In genomic region chr10:75491234-75491935, GRCm38 (mm10) we compare ENCODE assay signal across 22 mouse cellular contexts. TPM values are rescaled to one million over a fixed set of nuclear protein-coding genes. Genes with fewer than 3 reads are reported as not detected.
DNase-seq lines count a peak whose midpoint lies in the region; ATAC-seq and TF ChIP-seq lines count a peak whose summit lies in the region.
"Had no signal": no experiment of that assay in that cellular context is flagged by ENCODE, and none has a peak within 500 bp of the region (broad histone marks: within the 10 kb centered on the region; RNA-seq: fewer than 3 reads in every experiment).

No protein-coding gene starts in this region.

- in situ Hi-C loops in CH12.LX (cut with MboI; ENCODE audit: low pct_ligation_motif_present, low pct_unique_long_range_greater_than_20kb, low sequenced_read_pairs): no loop called here

- peak; percentile 20; the same call in 1 of the 2 replicates for TF ChIP-seq EP300 in CH12.LX (IDR thresholded peaks at IDR 0.05; ENCODE audit: low read length)

- dilution Hi-C loops in CH12.LX (cut with MboI; ENCODE audit: extremely low pct_ligation_motif_present, extremely low pct_unique_long_range_greater_than_20kb, low sequenced_read_pairs): no loop called here

- no peaks in the 10 kb centered on the region for H3K9me3 ChIP-seq in CH12.LX (replicated peaks; ENCODE audit: low read length)
- no peaks in the 10 kb centered on the region for H3K9me3 ChIP-seq in midbrain, embryonic 10.5 days (replicated peaks)
- no peaks in the 10 kb centered on the region for H3K9me3 ChIP-seq in hindbrain, embryonic 14.5 days (ENCODE audit: control insufficient read depth, low read length)
- H3K9me3 ChIP-seq: G1E had no signal

- DNase-seq in spleen, adult 2 months (ENCODE audit: low read depth in 1 of 2, low spot score in 2 of 2): no peak
- DNase-seq in spleen, postnatal 14 days (ENCODE audit: low spot score in 2 of 2): no peak
- DNase-seq in A20 (ENCODE audit: low read depth, low spot score): peak; percentile 74
- DNase-seq in CH12.LX (ENCODE audit: extremely low read depth): peak; percentile 74
- no peak for DNase-seq in midbrain, embryonic 10.5 days (ENCODE audit: low spot score)
- no peak for DNase-seq in hindbrain, embryonic 14.5 days (ENCODE audit: low spot score)
- DNase-seq in urinary bladder, postnatal 25 days (ENCODE audit: low spot score): no peak
- DNase-seq: adrenal gland, adult 2 months; adrenal gland, adult 8-10 months; adrenal gland, postnatal 10 days; adrenal gland, postnatal 14 days; adrenal gland, postnatal 25 days; adrenal gland, postnatal 36 days; B cell, adult 2 months; cerebellum, adult 11 months; cerebellum, adult 11-12 months; cerebellum, adult 18-20 months; cerebellum, adult 2 months; cerebellum, adult 8-10 months had no signal

- H3K4me1 ChIP-seq in spleen, adult 2 months (ENCODE audit: control insufficient read depth, insufficient read depth, insufficient read length): peaks cover 7% of the 10 kb centered on the region; the same call in 1 of the 2 replicates
- peaks cover 14 to 57% of the 10 kb centered on the region in 2 experiments; a peak in 3 of 4 replicates for H3K4me1 ChIP-seq in CH12.LX (ENCODE audit: control insufficient read depth in 1 of 2, insufficient read depth in 2 of 2)
- H3K4me1 ChIP-seq in bone marrow macrophage, adult 2 months (ENCODE audit: control insufficient read depth, insufficient read depth, low read length): peaks cover 30% of the 10 kb centered on the region
- no peaks in the 10 kb centered on the region for H3K4me1 ChIP-seq in midbrain, embryonic 10.5 days
- no peaks in the 10 kb centered on the region for H3K4me1 ChIP-seq in hindbrain, embryonic 14.5 days (replicated peaks; ENCODE audit: control insufficient read depth, insufficient read depth, low read length)

- no peak overlapping the region for H3K4me3 ChIP-seq in spleen, adult 2 months (ENCODE audit: extremely low read depth, insufficient read depth, insufficient read length)
- no peak overlapping the region for H3K4me3 ChIP-seq in CH12.LX (replicated peaks in 1 of 3; ENCODE audit: low read depth in 2 of 3, low read length in 2 of 3, poor library complexity in 1 of 3)
- H3K4me3 ChIP-seq in bone marrow macrophage, adult 2 months (ENCODE audit: insufficient read depth, low read length): no peak overlapping the region
- H3K4me3 ChIP-seq in midbrain, embryonic 10.5 days: no peak overlapping the region
- H3K4me3 ChIP-seq in hindbrain, embryonic 14.5 days (replicated peaks; ENCODE audit: low read length): no peak overlapping the region

- no peak for ATAC-seq in hindbrain, embryonic 14.5 days (ENCODE audit: low FRiP score)
- ATAC-seq: Patski had no signal

- no peak for TF ChIP-seq CTCF in spleen, adult 2 months (IDR thresholded peaks at IDR 0.05; ENCODE audit: extremely low read depth, insufficient read depth, insufficient read length, insufficient replicate concordance)
- no peak for TF ChIP-seq CTCF in CH12.LX (conservative IDR thresholded peaks at IDR 0.05 in 1 of 2, IDR thresholded peaks at IDR 0.05 in 1 of 2; ENCODE audit: low read depth in 2 of 2, low read length in 2 of 2)
- TF ChIP-seq CTCF in bone marrow macrophage, adult 2 months (IDR thresholded peaks at IDR 0.05; ENCODE audit: low read depth, low read length): no peak

- no peaks in the 10 kb centered on the region for H3K36me3 ChIP-seq in spleen, adult 2 months (ENCODE audit: control insufficient read depth, insufficient read depth, low read length)
- no peaks in the 10 kb centered on the region for H3K36me3 ChIP-seq in CH12.LX (replicated peaks in 1 of 2; ENCODE audit: control insufficient read depth in 1 of 2, insufficient read depth in 1 of 2, low read length in 1 of 2)
- no peaks in the 10 kb centered on the region for H3K36me3 ChIP-seq in midbrain, embryonic 10.5 days
- H3K36me3 ChIP-seq in hindbrain, embryonic 14.5 days (replicated peaks; ENCODE audit: control insufficient read depth, insufficient read depth): no peaks in the 10 kb centered on the region
- H3K36me3 ChIP-seq: G1E had no signal

- no peaks in the 10 kb centered on the region for H3K79me2 ChIP-seq in CH12.LX (replicated peaks; ENCODE audit: control insufficient read depth, extremely low read depth, insufficient read depth, poor library complexity, severe bottlenecking)

- H3K27ac ChIP-seq in spleen, adult 2 months (ENCODE audit: insufficient read depth, low read length): peak overlapping the region; percentile 50; the same call in 1 of the 2 replicates
- peak overlapping the region; percentile 58; the same call in 1 of the 2 replicates for H3K27ac ChIP-seq in CH12.LX (ENCODE audit: insufficient read depth, low read depth)
- peak overlapping the region; percentile 25 for H3K27ac ChIP-seq in bone marrow macrophage, adult 2 months (ENCODE audit: insufficient read depth, low read depth, low read length)
- no peak overlapping the region for H3K27ac ChIP-seq in midbrain, embryonic 10.5 days (replicated peaks)
- H3K27ac ChIP-seq in hindbrain, embryonic 14.5 days: no peak overlapping the region

- H3K9ac ChIP-seq in CH12.LX (ENCODE audit: insufficient read depth, low read depth): peak overlapping the region; percentile 71
- no peak overlapping the region for H3K9ac ChIP-seq in hindbrain, embryonic 14.5 days

- H3K4me2 ChIP-seq in CH12.LX (ENCODE audit: insufficient read depth, low read depth, poor library complexity, severe bottlenecking): peak overlapping the region; percentile 84
- H3K4me2 ChIP-seq in hindbrain, embryonic 14.5 days (replicated peaks): no peak overlapping the region

- 19% methylated on average over 3 of the region's 3 CpGs for WGBS in spleen, adult 2 months
- 94% methylated on average over 3 of the region's 3 CpGs for WGBS in midbrain, embryonic 10.5 days
- 69% methylated on average over 3 of the region's 3 CpGs for WGBS in hindbrain, embryonic 14.5 days

- no peaks in the 10 kb centered on the region for H3K27me3 ChIP-seq in spleen, adult 2 months (ENCODE audit: control insufficient read depth, insufficient read depth, low read length)
- H3K27me3 ChIP-seq in CH12.LX (replicated peaks): no peaks in the 10 kb centered on the region
- no peaks in the 10 kb centered on the region for H3K27me3 ChIP-seq in midbrain, embryonic 10.5 days (ENCODE audit: low read depth, poor library complexity, severe bottlenecking)
- no peaks in the 10 kb centered on the region for H3K27me3 ChIP-seq in hindbrain, embryonic 14.5 days (ENCODE audit: control insufficient read depth, insufficient read depth, low read length)
- H3K27me3 ChIP-seq: Patski had no signal

- no peak for TF ChIP-seq POLR2A in spleen, adult 2 months (IDR thresholded peaks at IDR 0.05; ENCODE audit: low read depth, low read length)
- TF ChIP-seq POLR2A in CH12.LX (IDR thresholded peaks at IDR 0.05; ENCODE audit: low read depth, low read length): no peak
- no peak for TF ChIP-seq POLR2A in bone marrow macrophage, adult 2 months (IDR thresholded peaks at IDR 0.05; ENCODE audit: borderline replicate concordance, low read depth, low read length)

- no peak for TF ChIP-seq RAD21 in CH12.LX (IDR thresholded peaks at IDR 0.05; ENCODE audit: low read depth, low read length)

TF ChIP-seq in CH12.LX, 34 proteins besides CTCF, POLR2A, EP300 and RAD21 (continues in another document):
- TF ChIP-seq MEF2A (IDR thresholded peaks at IDR 0.05; ENCODE audit: borderline replicate concordance, low read depth, low read length): no peak; the same call in 1 of the 2 replicates
- no peak for TF ChIP-seq PAX5 (IDR thresholded peaks at IDR 0.05; ENCODE audit: low read length)
- peak; percentile 60 for TF ChIP-seq MYC (IDR thresholded peaks at IDR 0.05; ENCODE audit: low read depth, low read length)
- peak; percentile 14; the same call in 1 of the 2 replicates for TF ChIP-seq TCF12 (IDR thresholded peaks at IDR 0.05; ENCODE audit: low read depth, low read length)
- 0 out of 2 replicates have a peak, but pooled peaks have one; percentile 3 for TF ChIP-seq JUND (conservative IDR thresholded peaks at IDR 0.05; ENCODE audit: low read depth, low read length)
- TF ChIP-seq ZNF384 (IDR thresholded peaks at IDR 0.05; ENCODE audit: low read depth, low read length): no peak
- no peak for TF ChIP-seq USF2 (conservative IDR thresholded peaks at IDR 0.05; ENCODE audit: low read depth, low read length)
- TF ChIP-seq MXI1 (IDR thresholded peaks at IDR 0.05; ENCODE audit: low read depth, low read length): peak; percentile 63; the same call in 1 of the 2 replicates
- 0 out of 2 replicates have a peak, but pooled peaks have one; percentile 9 for TF ChIP-seq SIN3A (IDR thresholded peaks at IDR 0.05; ENCODE audit: low read length)
- 0 out of 2 replicates have a peak, but pooled peaks have one; percentile 56 for TF ChIP-seq MAZ (IDR thresholded peaks at IDR 0.05; ENCODE audit: low read depth, low read length)
- TF ChIP-seq RCOR1 (conservative IDR thresholded peaks at IDR 0.05; ENCODE audit: low read depth, low read length): no peak
- no peak for TF ChIP-seq POLR2AphosphoS2 (IDR thresholded peaks at IDR 0.05; ENCODE audit: low read depth, low read length)
- no peak for TF ChIP-seq ZC3H11A (IDR thresholded peaks at IDR 0.05; ENCODE audit: low read depth, low read length)
- TF ChIP-seq NRF1 (IDR thresholded peaks at IDR 0.05; ENCODE audit: low read depth, low read length): 0 out of 2 replicates have a peak, but pooled peaks have one; percentile 11
- TF ChIP-seq USF1 (IDR thresholded peaks at IDR 0.05; ENCODE audit: low read depth, low read length): no peak
- TF ChIP-seq ETS1 (conservative IDR thresholded peaks at IDR 0.05; ENCODE audit: low read depth, low read length): no peak
- peak; percentile 58; the same call in 1 of the 2 replicates for TF ChIP-seq IRF4 (IDR thresholded peaks at IDR 0.05; ENCODE audit: low read depth, low read length)

RNA-seq across cellular contexts. Expression of gene Snrpd3, which starts 26.0 kb away (rescaled TPM):
- 12.8 and 13.2 TPM in 2 replicates for polyA plus RNA-seq in spleen, adult 2 months (2012; rRNA removed)
- 101 and 119 TPM in 2 replicates for total RNA-seq in CH12.LX (2012; rRNA removed)
- total RNA-seq in CH12.LX (2014; rRNA removed): 44.6 and 57.8 TPM in 2 replicates
- 554 and 595 TPM in 2 replicates for polyA plus RNA-seq in CH12.LX (2012; ENCODE audit: insufficient read length, low read depth)
- 94.5 and 97.1 TPM in 2 replicates for polyA plus RNA-seq in bone marrow macrophage, adult 2 months (2012; ENCODE audit: insufficient read depth, insufficient read length, missing spikeins)
- polyA plus RNA-seq in midbrain, embryonic 10.5 days (2016; fragmentation: Nextera tagmentation; extraction: Ambion mirVana): 271 and 281 TPM in 2 replicates
- polyA plus RNA-seq in hindbrain, embryonic 14.5 days (2014; fragmentation: Nextera tagmentation; extraction: Ambion mirVana): 118 and 119 TPM in 2 replicates

RNA-seq across cellular contexts. Expression of gene Gucd1, which starts 26.4 kb away (rescaled TPM):
- polyA plus RNA-seq in spleen, adult 2 months (2012; rRNA removed): 87.2 and 96.1 TPM in 2 replicates
- total RNA-seq in CH12.LX (2012; rRNA removed) (15.9 and 18.0 TPM in 2 replicates), CH12.LX (2014; rRNA removed) (19.0 and 19.5 TPM in 2 replicates)
- 15.6 and 16.8 TPM in 2 replicates for polyA plus RNA-seq in CH12.LX (2012; ENCODE audit: insufficient read length, low read depth)
- 20.1 and 20.7 TPM in 2 replicates for polyA plus RNA-seq in bone marrow macrophage, adult 2 months (2012; ENCODE audit: insufficient read depth, insufficient read length, missing spikeins)
- polyA plus RNA-seq in midbrain, embryonic 10.5 days (2016; fragmentation: Nextera tagmentation; extraction: Ambion mirVana): 32.1 and 35.7 TPM in 2 replicates
- polyA plus RNA-seq in hindbrain, embryonic 14.5 days (2014; fragmentation: Nextera tagmentation; extraction: Ambion mirVana): 23.5 and 23.9 TPM in 2 replicates

Comparison
In these comparisons a context has a peak if more than half of its experiments do, and no peak if none do; other contexts are left out.
1. DNase-seq: peak in A20 (single experiment) and CH12.LX (single experiment); none in spleen, adult 2 months (0 of 2), spleen, postnatal 14 days (0 of 2), midbrain, embryonic 10.5 days (single experiment), hindbrain, embryonic 14.5 days (single experiment) and urinary bladder, postnatal 25 days (single experiment).
2. H3K27ac ChIP-seq: peak in spleen, adult 2 months (single experiment), CH12.LX (single experiment) and bone marrow macrophage, adult 2 months (single experiment); none in midbrain, embryonic 10.5 days (single experiment) and hindbrain, embryonic 14.5 days (single experiment).